Mouse (Mus musculus): ENCODE data around the gene Shroom1.
A peak's percentile ranks its signal among the peaks of the same experiment; 100 is the strongest.

The Shroom1 gene

GRCm38 (mm10) chr11:53479783-53480301 lies 22.8 kb downstream of the Shroom1 start, which contains the start of the genes Gm9945 and Sowaha:
Gm9945 (plus strand) TSS chr11:53480166.
Sowaha (minus strand) TSS chr11:53480274.
- peak; percentile 72 for DNase-seq (ENCODE audit: low spot score)

- DNase-seq (ENCODE audit: low spot score) = no peak
These were observed 24.2 kb downstream of the Shroom1 start for GRCm38 (mm10) chr11:53481088-53481730.

GRCm38 (mm10) chr11:53483159-53483891 lies 26.3 kb downstream of the Shroom1 start:
- no peak for DNase-seq (ENCODE audit: low spot score)

- DNase-seq (ENCODE audit: low spot score) = no peak
These were observed 28.7 kb downstream of the Shroom1 start for GRCm38 (mm10) chr11:53485719-53486118.

GRCm38 (mm10) chr11:53486351-53486750 lies 29.3 kb downstream of the Shroom1 start:
- DNase-seq (ENCODE audit: low spot score) = no peak

- DNase-seq (ENCODE audit: low spot score) = no peak
These were observed 30.0 kb downstream of the Shroom1 start for GRCm38 (mm10) chr11:53486822-53487594.

- DNase-seq (ENCODE audit: low spot score) = no peak
These were observed 32.0 kb downstream of the Shroom1 start for GRCm38 (mm10) chr11:53489007-53489406.

GRCm38 (mm10) chr11:53489421-53489820 lies 32.4 kb downstream of the Shroom1 start:
- no peak for DNase-seq (ENCODE audit: low spot score)

GRCm38 (mm10) chr11:53491954-53492401 lies 35.0 kb downstream of the Shroom1 start:
- no peak for DNase-seq (ENCODE audit: low spot score)

- no peak for DNase-seq (ENCODE audit: low spot score)
These were observed 36.4 kb downstream of the Shroom1 start for GRCm38 (mm10) chr11:53493243-53493955.

GRCm38 (mm10) chr11:53495417-53495816 lies 38.4 kb downstream of the Shroom1 start:
- no peak for DNase-seq (ENCODE audit: low spot score)

- DNase-seq (ENCODE audit: low spot score) = no peak
These were observed 39.9 kb downstream of the Shroom1 start for GRCm38 (mm10) chr11:53496946-53497345.

- DNase-seq (ENCODE audit: low spot score) = no peak
These were observed 43.6 kb downstream of the Shroom1 start for GRCm38 (mm10) chr11:53500569-53500968.

GRCm38 (mm10) chr11:53502039-53502765 lies 45.2 kb downstream of the Shroom1 start:
- no peak for DNase-seq (ENCODE audit: low spot score)

GRCm38 (mm10) chr11:53503738-53504137 lies 46.7 kb downstream of the Shroom1 start:
- DNase-seq (ENCODE audit: low spot score) = no peak

GRCm38 (mm10) chr11:53504376-53504775 lies 47.4 kb downstream of the Shroom1 start:
- no peak for DNase-seq (ENCODE audit: low spot score)

- DNase-seq (ENCODE audit: low spot score) = no peak
These were observed 48.1 kb downstream of the Shroom1 start for GRCm38 (mm10) chr11:53505026-53505663.

- DNase-seq (ENCODE audit: low spot score) = no peak
These were observed 50.2 kb downstream of the Shroom1 start for GRCm38 (mm10) chr11:53507098-53507805.

- no peak for DNase-seq (ENCODE audit: low spot score)
These were observed 51.1 kb downstream of the Shroom1 start for GRCm38 (mm10) chr11:53508152-53508551.

GRCm38 (mm10) chr11:53508591-53508990 lies 51.6 kb downstream of the Shroom1 start:
- no peak for DNase-seq (ENCODE audit: low spot score)

Data from layer of hippocampus, adult 11-12 months (tissue).